Mouse (Mus musculus) small intestine, adult 2 months (tissue): Measurements from ENCODE around the gene Mypn.

ENCODE experiments used
- CTCF ChIP-seq: fragments of 200-500 bp; IDR thresholded peaks from 2 replicates; pipeline ENCODE4 v1.5.1; 2012; ENCODE audit warnings: low read depth, mild to moderate bottlenecking, control low read depth, inconsistent platforms, low read length, moderate library complexity, mixed read lengths; ENCODE audit not compliant: insufficient replicate concordance, insufficient read length; ENCODE audit errors: extremely low read depth
- POLR2A ChIP-seq: fragments of 200-500 bp; IDR thresholded peaks from 2 replicates; pipeline ENCODE4 v1.6.1; 2012; ENCODE audit warnings: low read depth, mild to moderate bottlenecking, control low read depth, inconsistent platforms, low read length, moderate library complexity

GRCm38 (mm10) chr10:63158191-63158590 is 45.6 kb downstream of the Mypn start:
- TF ChIP-seq CTCF = no peak
- TF ChIP-seq POLR2A = no peak
